In genomic region chr13:102589680-102590435, GRCm38 (mm10) we compare ENCODE assay signal across 8 mouse cellular contexts.
DNase-seq lines count a peak whose midpoint lies in the region; ATAC-seq lines count a peak whose summit lies in the region.

No protein-coding gene starts in this region.

- peak; percentile 27 for DNase-seq in limb, embryonic 11.5 days (ENCODE audit: low spot score)
- no peak for DNase-seq in limb, embryonic 10.5 days (ENCODE audit: low spot score)
- DNase-seq in forebrain, embryonic 14.5 days (ENCODE audit: low spot score), result peak; percentile 22
- peak; percentile 80 for DNase-seq in intestine, embryonic 14.5 days (ENCODE audit: low spot score)
- DNase-seq in midbrain, embryonic 10.5 days (ENCODE audit: low spot score), result no peak
- no peak for DNase-seq in spleen, postnatal 14 days (ENCODE audit: low spot score in 2 of 2)
- DNase-seq in adrenal gland, postnatal 4 days (ENCODE audit: low spot score in 2 of 2), result no peak
- DNase-seq in urinary bladder, adult 18-20 months (ENCODE audit: low spot score in 2 of 2), result no peak

- no peaks in the 10 kb centered on the region for H3K27me3 ChIP-seq in limb, embryonic 11.5 days (ENCODE audit: control insufficient read depth, insufficient read depth, low read length)
- peaks cover 36% of the 10 kb centered on the region for H3K27me3 ChIP-seq in limb, embryonic 10.5 days (ENCODE audit: low read depth, poor library complexity, severe bottlenecking)
- H3K27me3 ChIP-seq in forebrain, embryonic 14.5 days (replicated peaks; ENCODE audit: control insufficient read depth, insufficient read depth, low read length), result no peaks in the 10 kb centered on the region
- no peaks in the 10 kb centered on the region for H3K27me3 ChIP-seq in intestine, embryonic 14.5 days (replicated peaks; ENCODE audit: control insufficient read depth, insufficient read depth, low read length)
- H3K27me3 ChIP-seq in midbrain, embryonic 10.5 days (ENCODE audit: low read depth, poor library complexity, severe bottlenecking), result no peaks in the 10 kb centered on the region

- peak; percentile 67; the same call in 1 of the 2 replicates for ATAC-seq in limb, embryonic 11.5 days (ENCODE audit: insufficient number of reproducible peaks, low FRiP score, low TSS enrichment, low read depth)
- peak; percentile 42 for ATAC-seq in forebrain, embryonic 14.5 days
- peak; percentile 91 for ATAC-seq in intestine, embryonic 14.5 days (replicated peaks; ENCODE audit: low FRiP score, low TSS enrichment, low read depth)

- no peak overlapping the region for H3K4me2 ChIP-seq in limb, embryonic 11.5 days (ENCODE audit: low read depth, severe bottlenecking)
- H3K4me2 ChIP-seq in forebrain, embryonic 14.5 days (ENCODE audit: low read length), result peak overlapping the region; percentile 19; the same call in 1 of the 2 replicates
- H3K4me2 ChIP-seq in intestine, embryonic 14.5 days (ENCODE audit: low read length), result peak overlapping the region; percentile 43

- H3K36me3 ChIP-seq in limb, embryonic 11.5 days (ENCODE audit: control insufficient read depth, insufficient read depth, low read length), result no peaks in the 10 kb centered on the region
- H3K36me3 ChIP-seq in limb, embryonic 10.5 days, result no peaks in the 10 kb centered on the region
- H3K36me3 ChIP-seq in forebrain, embryonic 14.5 days (ENCODE audit: control insufficient read depth, insufficient read depth, low read length), result no peaks in the 10 kb centered on the region
- no peaks in the 10 kb centered on the region for H3K36me3 ChIP-seq in intestine, embryonic 14.5 days (ENCODE audit: control insufficient read depth, insufficient read depth, low read length)
- H3K36me3 ChIP-seq in midbrain, embryonic 10.5 days, result no peaks in the 10 kb centered on the region

- no peaks in the 10 kb centered on the region for H3K9me3 ChIP-seq in limb, embryonic 11.5 days (ENCODE audit: control insufficient read depth, low read length)
- H3K9me3 ChIP-seq in limb, embryonic 10.5 days (replicated peaks), result no peaks in the 10 kb centered on the region
- H3K9me3 ChIP-seq in forebrain, embryonic 14.5 days (replicated peaks; ENCODE audit: control insufficient read depth, low read length), result no peaks in the 10 kb centered on the region
- H3K9me3 ChIP-seq in intestine, embryonic 14.5 days (ENCODE audit: control insufficient read depth, low read length), result no peaks in the 10 kb centered on the region
- no peaks in the 10 kb centered on the region for H3K9me3 ChIP-seq in midbrain, embryonic 10.5 days (replicated peaks)

- WGBS in limb, embryonic 11.5 days, result 40% methylated on average over 18 of the region's 18 CpGs
- WGBS in limb, embryonic 10.5 days, result 62% methylated on average over 18 of the region's 18 CpGs
- 54% methylated on average over 18 of the region's 18 CpGs for WGBS in forebrain, embryonic 14.5 days
- 25% methylated on average over 18 of the region's 18 CpGs for WGBS in intestine, embryonic 14.5 days
- 73% methylated on average over 18 of the region's 18 CpGs for WGBS in midbrain, embryonic 10.5 days

- H3K27ac ChIP-seq in limb, embryonic 11.5 days (replicated peaks; ENCODE audit: low read depth, low read length), result no peak overlapping the region
- H3K27ac ChIP-seq in limb, embryonic 10.5 days, result no peak overlapping the region
- H3K27ac ChIP-seq in forebrain, embryonic 14.5 days (ENCODE audit: low read depth, low read length), result no peak overlapping the region
- H3K27ac ChIP-seq in intestine, embryonic 14.5 days (ENCODE audit: low read depth), result peak overlapping the region; percentile 75
- H3K27ac ChIP-seq in midbrain, embryonic 10.5 days (replicated peaks), result peak overlapping the region; percentile 52

- peaks cover 3% of the 10 kb centered on the region for H3K4me1 ChIP-seq in limb, embryonic 11.5 days (ENCODE audit: control insufficient read depth, insufficient read depth, low read length)
- H3K4me1 ChIP-seq in limb, embryonic 10.5 days, result peaks cover 11% of the 10 kb centered on the region
- peaks cover 5% of the 10 kb centered on the region; the same call in 1 of the 2 replicates for H3K4me1 ChIP-seq in forebrain, embryonic 14.5 days (ENCODE audit: control insufficient read depth, insufficient read depth, low read length)
- peaks cover 40% of the 10 kb centered on the region; the same call in 1 of the 2 replicates for H3K4me1 ChIP-seq in intestine, embryonic 14.5 days (replicated peaks; ENCODE audit: control insufficient read depth, insufficient read depth, low read length)
- H3K4me1 ChIP-seq in midbrain, embryonic 10.5 days, result peaks cover 11% of the 10 kb centered on the region

- H3K4me3 ChIP-seq in limb, embryonic 11.5 days (ENCODE audit: low read depth, low read length), result no peak overlapping the region
- H3K4me3 ChIP-seq in limb, embryonic 10.5 days, result no peak overlapping the region
- no peak overlapping the region for H3K4me3 ChIP-seq in forebrain, embryonic 14.5 days (ENCODE audit: low read depth, low read length)
- no peak overlapping the region for H3K4me3 ChIP-seq in intestine, embryonic 14.5 days (ENCODE audit: low read depth, low read length)
- no peak overlapping the region for H3K4me3 ChIP-seq in midbrain, embryonic 10.5 days

- H3K9ac ChIP-seq in limb, embryonic 11.5 days (ENCODE audit: low read length), result no peak overlapping the region
- H3K9ac ChIP-seq in forebrain, embryonic 14.5 days (ENCODE audit: low read length), result no peak overlapping the region; the same call in 1 of the 2 replicates
- no peak overlapping the region for H3K9ac ChIP-seq in intestine, embryonic 14.5 days (ENCODE audit: low read length)

Comparison
In these comparisons a context has a peak if more than half of its experiments do, and no peak if none do; other contexts are left out.
1. DNase-seq: peak in limb, embryonic 11.5 days (single experiment), forebrain, embryonic 14.5 days (single experiment) and intestine, embryonic 14.5 days (single experiment); none in limb, embryonic 10.5 days (single experiment), midbrain, embryonic 10.5 days (single experiment), spleen, postnatal 14 days (0 of 2), adrenal gland, postnatal 4 days (0 of 2) and urinary bladder, adult 18-20 months (0 of 2).
2. H3K27ac ChIP-seq: peak in intestine, embryonic 14.5 days (single experiment) and midbrain, embryonic 10.5 days (single experiment); none in limb, embryonic 11.5 days (single experiment), limb, embryonic 10.5 days (single experiment) and forebrain, embryonic 14.5 days (single experiment).
3. Peak in every context shown above with its lines, with median percentiles within 50 percentile points of each other: ATAC-seq.